Mouse (Mus musculus) liver, postnatal 0 days (tissue): ENCODE measurements at regions not wholly inside any gene's neighbourhood (a gene's known extent, or its start where the extent isn't known, plus 50 kb on each side); places are given as distances from the start of the nearest gene placed in this dataset.
"Not testable (repeated sequence)": the region's sequence is repeated elsewhere in the genome, so short reads cannot be mapped to it uniquely, and the experiment has no call there.

Experiments
- ATAC-seq: fragments of 200-750 bp; cut with Nextera tagmentation; 2 replicates; pipeline ENCODE4 v1.8.0; 2017; ENCODE audit warnings: mild to moderate bottlenecking, moderate library complexity
- DNase-seq: peaks from one replicate; pipeline ENCODE4 v3.0.0-alpha.2; 2016
- H3K27ac ChIP-seq: fragments of 300-500 bp; sonication (generic); 2 replicates; pipeline ENCODE4 v1.5.1; 2014; ENCODE audit warnings: antibody characterized with exemption, moderate library complexity, mild to moderate bottlenecking, low read depth
- H3K27me3 ChIP-seq: fragments of 300-500 bp; sonication (generic); 2 replicates; pipeline ENCODE4 v1.6.1; 2014; ENCODE audit warnings: low read length, control low read depth, mixed read lengths; ENCODE audit not compliant: insufficient read depth
- H3K36me3 ChIP-seq: fragments of 300-500 bp; sonication (generic); replicated peaks from 2 replicates; pipeline ENCODE4 v1.6.1; 2014; ENCODE audit warnings: mild to moderate bottlenecking, control low read depth, low read length, moderate library complexity, mixed read lengths; ENCODE audit not compliant: insufficient read depth
- H3K4me1 ChIP-seq: fragments of 300-500 bp; sonication (generic); 2 replicates; pipeline ENCODE4 v1.6.1; 2014; ENCODE audit warnings: antibody characterized with exemption, mild to moderate bottlenecking, control low read depth; ENCODE audit not compliant: insufficient read depth
- H3K4me2 ChIP-seq: fragments of 300-500 bp; sonication (generic); 2 replicates; pipeline ENCODE4 v1.6.1; 2014; ENCODE audit warnings: low read depth, mild to moderate bottlenecking, low read length, moderate library complexity, mixed read lengths
- H3K4me3 ChIP-seq: fragments of 300-500 bp; sonication (generic); 2 replicates; pipeline ENCODE4 v1.5.1; 2014; ENCODE audit warnings: low read depth, low read length
- H3K9ac ChIP-seq: fragments of 300-500 bp; sonication (generic); replicated peaks from 2 replicates; pipeline ENCODE4 v1.6.1; 2014; ENCODE audit warnings: mild to moderate bottlenecking, moderate library complexity
- H3K9me3 ChIP-seq: fragments of 300-500 bp; sonication (generic); 2 replicates; pipeline ENCODE4 v1.6.1; 2016; ENCODE audit warnings: mild to moderate bottlenecking, control low read depth, low read length, mixed read lengths
- CTCF ChIP-seq: sonication (generic); IDR thresholded peaks from 2 replicates; pipeline ENCODE4 v1.5.1; 2016; ENCODE audit warnings: antibody characterized with exemption, low read depth
- EP300 ChIP-seq: IDR thresholded peaks from 2 replicates; pipeline ENCODE4 v1.6.1; 2016; ENCODE audit warnings: antibody characterized with exemption, low read depth, mild to moderate bottlenecking
- WGBS: fragments of 180-500 bp; shearing (Covaris S2); extraction: QIAGEN DNeasy Blood & Tissue Kit; methylation state at CpG from one replicate; pipeline ENCODE4 v1.1.7; 2014; ENCODE audit not compliant: insufficient replicate concordance; 5-methylcytosine and 5-hydroxymethylcytosine counted together

GRCm38 (mm10) chr16:56323828-56324227 lies 119.7 kb downstream of the Impg2 start:
- not testable (repeated sequence) for DNase-seq, H3K9ac ChIP-seq, H3K4me3 ChIP-seq, H3K4me2 ChIP-seq, H3K27ac ChIP-seq, H3K9me3 ChIP-seq, H3K4me1 ChIP-seq, H3K27me3 ChIP-seq, ATAC-seq, H3K36me3 ChIP-seq
- WGBS = 76% methylated on average over 3 of the region's 3 CpGs

- no peaks in the 10 kb centered on the region for H3K4me1 ChIP-seq
- no peak overlapping the region for H3K4me3 ChIP-seq
- TF ChIP-seq EP300 (no peak), CTCF (no peak)
- H3K27me3 ChIP-seq = no peaks in the 10 kb centered on the region
- H3K36me3 ChIP-seq = no peaks in the 10 kb centered on the region
- H3K9me3 ChIP-seq = no peaks in the 10 kb centered on the region
- DNase-seq = no peak
- no peak overlapping the region for H3K4me2 ChIP-seq
- no peak overlapping the region for H3K9ac ChIP-seq
- no peak overlapping the region for H3K27ac ChIP-seq
- no peak for ATAC-seq
Observed at GRCm38 (mm10) chr16:56349415-56349814, 128.3 kb upstream of the Abi3bp start.

- Histone ChIP-seq H3K27me3 (no peaks in the 10 kb centered on the region), H3K36me3 (no peaks in the 10 kb centered on the region), H3K9me3 (no peaks in the 10 kb centered on the region), H3K9ac (no peak overlapping the region), H3K4me2 (no peak overlapping the region), H3K4me3 (no peak overlapping the region), H3K4me1 (no peaks in the 10 kb centered on the region), H3K27ac (no peak overlapping the region)
- DNase-seq (no peak), ATAC-seq (no peak)
- 64% methylated on average over 3 of the region's 3 CpGs for WGBS
- TF ChIP-seq EP300 (no peak), CTCF (no peak)
Observed at GRCm38 (mm10) chr16:56352888-56353287, 124.8 kb upstream of the Abi3bp start.

GRCm38 (mm10) chr16:56359101-56359500 lies 118.6 kb upstream of the Abi3bp start:
- DNase-seq (no peak), ATAC-seq (no peak)
- TF ChIP-seq EP300 (no peak), CTCF (no peak)
- Histone ChIP-seq H3K27me3 (no peaks in the 10 kb centered on the region), H3K4me1 (no peaks in the 10 kb centered on the region), H3K4me3 (no peak overlapping the region), H3K36me3 (no peaks in the 10 kb centered on the region), H3K9ac (no peak overlapping the region), H3K4me2 (no peak overlapping the region), H3K9me3 (no peaks in the 10 kb centered on the region), H3K27ac (no peak overlapping the region)
- 68% methylated on average over 2 of the region's 2 CpGs for WGBS

- TF ChIP-seq EP300 (no peak), CTCF (no peak)
- Histone ChIP-seq H3K36me3 (no peaks in the 10 kb centered on the region), H3K4me3 (no peak overlapping the region), H3K9ac (no peak overlapping the region), H3K27ac (no peak overlapping the region), H3K9me3 (0 out of 2 replicates have a peak, but pooled peaks cover 3% of the 10 kb centered on the region), H3K27me3 (no peaks in the 10 kb centered on the region), H3K4me2 (no peak overlapping the region), H3K4me1 (no peaks in the 10 kb centered on the region)
- no peak for ATAC-seq
- no peak for DNase-seq
- 24% methylated on average over 1 of the region's 1 CpGs for WGBS
Observed at GRCm38 (mm10) chr16:56360992-56361391, 116.7 kb upstream of the Abi3bp start.

GRCm38 (mm10) chr16:56378356-56378755 lies 99.3 kb upstream of the Abi3bp start:
- Histone ChIP-seq H3K9me3 (no peaks in the 10 kb centered on the region), H3K4me1 (no peaks in the 10 kb centered on the region), H3K4me2 (no peak overlapping the region), H3K27me3 (no peaks in the 10 kb centered on the region), H3K27ac (no peak overlapping the region), H3K36me3 (no peaks in the 10 kb centered on the region), H3K9ac (no peak overlapping the region), H3K4me3 (no peak overlapping the region)
- DNase-seq (no peak), ATAC-seq (no peak)
- no peak for TF ChIP-seq CTCF
- no peak for TF ChIP-seq EP300
- WGBS = 54% methylated on average over 2 of the region's 2 CpGs

- no peak for TF ChIP-seq CTCF
- no peak for TF ChIP-seq EP300
- WGBS = 57% methylated on average over 4 of the region's 4 CpGs
- Histone ChIP-seq H3K9ac (no peak overlapping the region), H3K4me1 (no peaks in the 10 kb centered on the region), H3K27ac (no peak overlapping the region), H3K36me3 (no peaks in the 10 kb centered on the region), H3K9me3 (no peaks in the 10 kb centered on the region), H3K27me3 (no peaks in the 10 kb centered on the region), H3K4me3 (no peak overlapping the region), H3K4me2 (no peak overlapping the region)
- no peak for DNase-seq
- no peak for ATAC-seq
Observed at GRCm38 (mm10) chr16:56380680-56381079, 97.0 kb upstream of the Abi3bp start.
